In the genomic region with DNA sequence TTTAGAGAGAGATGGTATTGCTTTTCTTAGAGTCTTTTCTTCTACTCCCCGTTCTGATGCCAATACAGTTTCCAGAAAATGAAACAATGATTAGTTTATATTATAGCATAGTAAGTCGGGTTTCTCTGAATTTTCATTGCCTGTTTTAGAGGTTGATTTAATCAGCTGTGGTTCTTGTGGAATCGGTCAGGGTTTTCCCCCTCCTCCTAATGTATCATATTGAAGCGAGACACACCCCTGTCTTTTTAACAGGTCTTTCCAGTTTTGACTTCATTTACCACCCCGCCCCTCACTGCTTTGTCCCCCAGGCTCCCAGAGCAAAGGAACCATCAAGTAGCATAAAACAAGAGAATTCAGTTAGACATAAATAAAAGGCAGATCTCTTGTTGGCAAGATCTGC, we compare ENCODE assay signal across 21 mouse cellular contexts.
DNase-seq lines count a peak whose midpoint lies in the region; ATAC-seq and TF ChIP-seq lines count a peak whose summit lies in the region.
"Had no signal": no experiment of that assay in that cellular context is flagged by ENCODE, and none has a peak within 500 bp of the region (broad histone marks: within the 10 kb centered on the region; RNA-seq: fewer than 3 reads in every experiment).

No protein-coding gene starts in this region.

- H3K4me3 ChIP-seq in embryonic facial prominence, embryonic 13.5 days: no peak overlapping the region
- no peak overlapping the region for H3K4me3 ChIP-seq in embryonic facial prominence, embryonic 10.5 days
- H3K4me3 ChIP-seq in limb, embryonic 14.5 days (replicated peaks; ENCODE audit: low read length): no peak overlapping the region
- H3K4me3 ChIP-seq: embryonic facial prominence, embryonic 15.5 days; heart, embryonic 15.5 days; limb, embryonic 13.5 days; lung, embryonic 15.5 days; midbrain, embryonic 12.5 days; neural tube, embryonic 12.5 days had no signal

- no peaks in the 10 kb centered on the region for H3K27me3 ChIP-seq in embryonic facial prominence, embryonic 13.5 days
- 0 out of 2 replicates have a peak, but pooled peaks cover 3% of the 10 kb centered on the region for H3K27me3 ChIP-seq in embryonic facial prominence, embryonic 10.5 days (replicated peaks; ENCODE audit: low read depth, poor library complexity, severe bottlenecking)
- no peaks in the 10 kb centered on the region for H3K27me3 ChIP-seq in limb, embryonic 14.5 days (ENCODE audit: control insufficient read depth, insufficient read depth, low read length)
- H3K27me3 ChIP-seq: embryonic facial prominence, embryonic 15.5 days; heart, embryonic 15.5 days; limb, embryonic 13.5 days; lung, embryonic 15.5 days; neural tube, embryonic 12.5 days had no signal

- TF ChIP-seq POLR2A in limb, embryonic 14.5 days (IDR thresholded peaks at IDR 0.05; ENCODE audit: borderline replicate concordance, extremely low read depth, insufficient read depth, insufficient read length): no peak

- no peak overlapping the region for H3K4me2 ChIP-seq in embryonic facial prominence, embryonic 13.5 days
- H3K4me2 ChIP-seq in limb, embryonic 14.5 days (replicated peaks; ENCODE audit: low read depth, low read length, severe bottlenecking): no peak overlapping the region
- H3K4me2 ChIP-seq: embryonic facial prominence, embryonic 15.5 days; heart, embryonic 15.5 days; limb, embryonic 13.5 days; lung, embryonic 15.5 days; midbrain, embryonic 12.5 days; neural tube, embryonic 12.5 days had no signal

- no peak overlapping the region for H3K9ac ChIP-seq in embryonic facial prominence, embryonic 13.5 days
- H3K9ac ChIP-seq in limb, embryonic 14.5 days (ENCODE audit: low read depth, low read length, severe bottlenecking): no peak overlapping the region
- H3K9ac ChIP-seq: embryonic facial prominence, embryonic 15.5 days; heart, embryonic 15.5 days; limb, embryonic 13.5 days; liver, embryonic 14.5 days; lung, embryonic 15.5 days; midbrain, embryonic 12.5 days; neural tube, embryonic 12.5 days had no signal

- H3K4me1 ChIP-seq in embryonic facial prominence, embryonic 13.5 days: peaks cover 13% of the 10 kb centered on the region
- peaks cover 27% of the 10 kb centered on the region for H3K4me1 ChIP-seq in embryonic facial prominence, embryonic 10.5 days
- H3K4me1 ChIP-seq in limb, embryonic 14.5 days (ENCODE audit: control insufficient read depth, insufficient read depth, low read length): peaks cover 6% of the 10 kb centered on the region; the same call in 1 of the 2 replicates
- H3K4me1 ChIP-seq: heart, embryonic 15.5 days; neural tube, embryonic 12.5 days had no signal

- H3K27ac ChIP-seq in embryonic facial prominence, embryonic 13.5 days: peak overlapping the region; percentile 64; the same call in 1 of the 2 replicates
- no peak overlapping the region for H3K27ac ChIP-seq in embryonic facial prominence, embryonic 10.5 days (replicated peaks)
- 0 out of 2 replicates have a peak overlapping the region, but pooled peaks have one; percentile 39 for H3K27ac ChIP-seq in limb, embryonic 14.5 days (replicated peaks; ENCODE audit: low read depth, low read length)
- H3K27ac ChIP-seq: embryonic facial prominence, embryonic 15.5 days; heart, embryonic 15.5 days; limb, embryonic 13.5 days; liver, embryonic 14.5 days; lung, embryonic 15.5 days; midbrain, embryonic 12.5 days; neural tube, embryonic 12.5 days had no signal

- no peaks in the 10 kb centered on the region for H3K9me3 ChIP-seq in embryonic facial prominence, embryonic 13.5 days
- H3K9me3 ChIP-seq in embryonic facial prominence, embryonic 10.5 days: no peaks in the 10 kb centered on the region
- no peaks in the 10 kb centered on the region for H3K9me3 ChIP-seq in limb, embryonic 14.5 days (ENCODE audit: control insufficient read depth, low read length)
- H3K9me3 ChIP-seq: embryonic facial prominence, embryonic 15.5 days; heart, embryonic 15.5 days; limb, embryonic 13.5 days; lung, embryonic 15.5 days; midbrain, embryonic 12.5 days; neural tube, embryonic 12.5 days had no signal

- no peaks in the 10 kb centered on the region for H3K36me3 ChIP-seq in embryonic facial prominence, embryonic 13.5 days
- no peaks in the 10 kb centered on the region for H3K36me3 ChIP-seq in embryonic facial prominence, embryonic 10.5 days (replicated peaks)
- no peaks in the 10 kb centered on the region for H3K36me3 ChIP-seq in limb, embryonic 14.5 days (ENCODE audit: control insufficient read depth, insufficient read depth, low read length)
- H3K36me3 ChIP-seq: embryonic facial prominence, embryonic 15.5 days; heart, embryonic 15.5 days; limb, embryonic 13.5 days; lung, embryonic 15.5 days; midbrain, embryonic 12.5 days; neural tube, embryonic 12.5 days had no signal

- intact Hi-C loops in heart, postnatal 36 days (cut with DNase I): no loop called here

- no peak for ATAC-seq in embryonic facial prominence, embryonic 13.5 days (ENCODE audit: insufficient number of reproducible peaks, insufficient read depth, low FRiP score, low TSS enrichment, low read depth)
- ATAC-seq in limb, embryonic 14.5 days (ENCODE audit: low FRiP score, low read depth): no peak
- ATAC-seq: hindbrain, embryonic 16.5 days had no signal

- WGBS in embryonic facial prominence, embryonic 13.5 days: 26% methylated on average over 5 of the region's 5 CpGs
- WGBS in embryonic facial prominence, embryonic 10.5 days: 78% methylated on average over 5 of the region's 5 CpGs
- WGBS in limb, embryonic 14.5 days: 30% methylated on average over 5 of the region's 5 CpGs

- DNase-seq in embryonic facial prominence, embryonic 10.5 days (ENCODE audit: low spot score): no peak
- DNase-seq in CD4-positive helper T cell, adult 2 months (ENCODE audit: low read depth, low spot score): peak; percentile 45
- DNase-seq in induced T-regulatory cell, adult 2 months (ENCODE audit: low read depth): peak; percentile 77
- DNase-seq in limb, embryonic 14.5 days (ENCODE audit: low spot score): peak; percentile 31
- DNase-seq in kidney, adult 9 months: no peak
- DNase-seq in adrenal gland, adult 2 months: no peak
- DNase-seq in heart, postnatal 36 days: no peak
- DNase-seq: cerebellum, adult 9-11 months; gastrocnemius, postnatal 10 days; heart, adult 18-20 months; kidney, postnatal 4 days; thymus, adult 18-20 months had no signal

Comparison
In these comparisons a context has a peak if more than half of its experiments do, and no peak if none do; other contexts are left out.
1. DNase-seq: peak in CD4-positive helper T cell, adult 2 months (single experiment), induced T-regulatory cell, adult 2 months (single experiment) and limb, embryonic 14.5 days (single experiment); none in embryonic facial prominence, embryonic 10.5 days (single experiment), kidney, adult 9 months (single experiment), adrenal gland, adult 2 months (single experiment) and heart, postnatal 36 days (0 of 2).